Mouse (Mus musculus) small intestine, adult 2 months (tissue): ENCODE data around the gene Hlf. TPM values are rescaled to one million over a fixed set of nuclear protein-coding genes. Genes with fewer than 3 reads are reported as not detected.

ENCODE experiments used
- H3K27ac ChIP-seq: fragments of 200-500 bp; 2 replicates; pipeline ENCODE4 v1.5.1; 2012; ENCODE audit warnings: low read depth, low read length, control low read depth, inconsistent platforms; ENCODE audit not compliant: insufficient read depth
- H3K27me3 ChIP-seq: fragments of 200-500 bp; 2 replicates; pipeline ENCODE4 v1.6.1; 2012; ENCODE audit warnings: mild to moderate bottlenecking, moderate library complexity, low read length, inconsistent platforms; ENCODE audit not compliant: control insufficient read depth, insufficient read depth
- H3K36me3 ChIP-seq: fragments of 200-500 bp; 2 replicates; pipeline ENCODE4 v1.6.1; 2012; ENCODE audit warnings: mild to moderate bottlenecking, low read length, control low read depth, inconsistent platforms; ENCODE audit not compliant: control insufficient read depth, insufficient read depth
- H3K4me1 ChIP-seq: fragments of 200-500 bp; 2 replicates; pipeline ENCODE4 v1.6.1; 2012; ENCODE audit warnings: low read length, inconsistent platforms, mixed read lengths; ENCODE audit not compliant: control insufficient read depth, insufficient read depth, insufficient read length
- H3K4me3 ChIP-seq: fragments of 200-500 bp; 2 replicates; pipeline ENCODE4 v1.5.1; 2012; ENCODE audit warnings: low read depth, mild to moderate bottlenecking, control low read depth, inconsistent platforms, low read length, moderate library complexity
- CTCF ChIP-seq: fragments of 200-500 bp; IDR thresholded peaks from 2 replicates; pipeline ENCODE4 v1.5.1; 2012; ENCODE audit warnings: low read depth, mild to moderate bottlenecking, control low read depth, inconsistent platforms, low read length, moderate library complexity, mixed read lengths; ENCODE audit not compliant: insufficient replicate concordance, insufficient read length; ENCODE audit errors: extremely low read depth
- POLR2A ChIP-seq: fragments of 200-500 bp; IDR thresholded peaks from 2 replicates; pipeline ENCODE4 v1.6.1; 2012; ENCODE audit warnings: low read depth, mild to moderate bottlenecking, control low read depth, inconsistent platforms, low read length, moderate library complexity
- WGBS: fragments of 180-500 bp; shearing (Covaris S2); methylation state at CpG from one replicate; pipeline ENCODE4 v1.1.7; 2018; 5-methylcytosine and 5-hydroxymethylcytosine counted together
- polyA plus RNA-seq: library from polyadenylated mRNA; depleted of rRNA; stranded (reverse); fragments of >200 nt; gene quantifications from 2 replicates; pipeline ENCODE4 v1.2.3, GENCODE M21; 2012

Gene Hlf
- polyA plus RNA-seq, 1 experiment: 1.8 TPM

DNA sequence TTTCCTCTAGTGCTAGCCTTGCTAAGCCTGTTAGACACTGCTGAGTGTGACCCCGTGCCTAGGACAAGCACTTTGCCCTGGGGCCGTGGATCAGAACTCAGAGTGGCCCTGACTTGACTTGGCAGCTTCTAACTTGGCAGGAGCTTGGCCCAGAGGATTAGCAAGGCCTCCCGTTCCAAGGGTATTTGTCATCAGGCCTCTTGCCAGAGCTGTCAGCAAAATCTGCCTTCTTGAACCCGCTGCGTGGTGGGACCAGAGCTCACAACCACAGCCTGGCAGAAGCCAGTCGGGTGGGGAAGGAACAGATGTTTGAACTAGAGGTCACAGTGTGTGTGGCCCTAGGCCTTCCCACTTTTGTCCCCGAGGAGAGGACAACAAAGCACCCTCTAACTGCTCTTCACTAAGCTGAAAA, 35.4 kb downstream of the Hlf start:
- TF ChIP-seq POLR2A (no peak), CTCF (no peak)

DNA sequence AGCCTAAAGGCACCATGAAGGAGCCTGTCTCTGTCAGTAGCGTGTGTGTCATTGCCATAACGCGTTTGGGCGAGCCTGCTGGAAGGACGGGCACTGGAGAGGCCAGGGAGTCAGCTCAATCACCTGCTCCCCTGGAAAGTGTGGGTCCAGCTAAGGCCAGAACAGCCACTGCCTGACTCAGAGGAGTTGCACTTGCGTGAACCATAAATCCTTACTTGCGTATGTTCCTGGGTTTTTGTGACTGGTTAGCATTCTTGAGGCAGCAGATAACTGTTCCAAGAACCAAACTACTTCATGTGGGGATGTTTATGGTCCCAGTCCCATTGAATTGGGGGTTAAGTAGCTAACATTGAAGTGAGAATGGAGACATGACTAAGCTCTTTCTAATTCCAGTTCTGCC, 38.0 kb downstream of the Hlf start:
- no peaks in the 10 kb centered on the region for H3K27me3 ChIP-seq
- H3K4me1 ChIP-seq: peaks cover 32% of the 10 kb centered on the region
- H3K27ac ChIP-seq: no peak overlapping the region
- H3K36me3 ChIP-seq: no peaks in the 10 kb centered on the region
- H3K4me3 ChIP-seq: no peak overlapping the region
- 86% methylated on average over 7 of the region's 7 CpGs for WGBS
- TF ChIP-seq POLR2A: no peak
- TF ChIP-seq CTCF: no peak

More for the DNA sequence above, 35.4 kb downstream of the Hlf start:
- Histone ChIP-seq H3K4me1 (peaks cover 41% of the 10 kb centered on the region), H3K4me3 (no peak overlapping the region), H3K36me3 (no peaks in the 10 kb centered on the region), H3K27me3 (no peaks in the 10 kb centered on the region), H3K27ac (peak overlapping the region; percentile 81)
- WGBS: 10% methylated on average over 7 of the region's 7 CpGs

DNA sequence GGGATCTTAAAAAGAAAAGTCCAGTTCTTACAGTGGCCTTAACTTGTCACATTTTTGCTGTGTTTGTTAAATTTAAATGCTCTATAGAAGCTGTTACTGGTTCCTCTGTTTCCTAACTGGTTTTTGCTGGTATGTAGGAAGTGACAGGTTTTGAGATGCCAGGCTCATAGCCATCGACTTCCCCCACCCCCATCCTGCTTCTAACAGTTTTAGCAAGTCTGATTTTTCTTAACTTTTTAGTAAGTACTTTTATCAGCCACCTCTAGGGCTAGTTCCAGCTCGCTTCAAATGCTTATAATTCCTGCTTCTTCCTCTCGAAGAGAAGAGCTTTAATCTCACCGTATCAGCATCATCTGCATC, 40.6 kb downstream of the Hlf start:
- no peaks in the 10 kb centered on the region for H3K27me3 ChIP-seq
- 68% methylated on average over 4 of the region's 4 CpGs for WGBS

DNA sequence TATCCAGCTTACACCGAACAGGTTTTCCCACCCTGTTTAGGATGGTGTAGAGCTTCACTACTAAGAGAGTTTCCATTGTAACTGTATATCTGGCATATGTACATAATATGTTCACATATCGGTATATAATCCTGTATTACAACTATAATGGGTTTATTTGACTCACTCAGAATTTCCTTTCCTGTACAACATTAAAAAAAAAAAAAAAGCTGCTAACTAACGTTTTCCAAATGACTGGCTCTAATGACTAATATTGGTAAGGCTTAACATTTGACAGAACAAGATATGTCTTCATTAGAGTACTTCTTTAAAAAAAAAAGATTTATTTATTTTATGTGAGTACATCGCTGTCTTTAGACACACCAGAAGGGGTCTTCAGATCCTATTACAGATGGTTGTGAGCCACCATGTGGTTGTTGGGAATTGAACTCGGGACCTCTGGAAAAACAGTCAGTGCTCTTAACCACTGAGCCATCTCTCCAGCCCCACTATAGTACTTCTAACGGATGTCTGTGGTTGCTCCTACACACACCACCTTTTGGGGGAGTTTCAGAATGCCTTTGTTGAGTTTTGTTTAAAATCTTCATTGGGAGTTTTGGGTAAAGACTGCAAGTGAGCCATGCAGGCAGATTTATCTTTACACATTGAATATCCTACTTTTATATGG, 41.1 kb downstream of the Hlf start:
- no peak overlapping the region for H3K4me3 ChIP-seq
- H3K27me3 ChIP-seq: no peaks in the 10 kb centered on the region
- H3K27ac ChIP-seq: no peak overlapping the region
- 82% methylated on average over 6 of the region's 6 CpGs for WGBS
- TF ChIP-seq CTCF: no peak
- H3K4me1 ChIP-seq: peaks cover 3% of the 10 kb centered on the region; the same call in 1 of the 2 replicates
- no peaks in the 10 kb centered on the region for H3K36me3 ChIP-seq

More for the DNA sequence above, 40.6 kb downstream of the Hlf start:
- no peak for TF ChIP-seq CTCF
- TF ChIP-seq POLR2A: no peak
- Histone ChIP-seq H3K27ac (no peak overlapping the region), H3K4me1 (peaks cover 8% of the 10 kb centered on the region; the same call in 1 of the 2 replicates), H3K36me3 (no peaks in the 10 kb centered on the region), H3K4me3 (no peak overlapping the region)

DNA sequence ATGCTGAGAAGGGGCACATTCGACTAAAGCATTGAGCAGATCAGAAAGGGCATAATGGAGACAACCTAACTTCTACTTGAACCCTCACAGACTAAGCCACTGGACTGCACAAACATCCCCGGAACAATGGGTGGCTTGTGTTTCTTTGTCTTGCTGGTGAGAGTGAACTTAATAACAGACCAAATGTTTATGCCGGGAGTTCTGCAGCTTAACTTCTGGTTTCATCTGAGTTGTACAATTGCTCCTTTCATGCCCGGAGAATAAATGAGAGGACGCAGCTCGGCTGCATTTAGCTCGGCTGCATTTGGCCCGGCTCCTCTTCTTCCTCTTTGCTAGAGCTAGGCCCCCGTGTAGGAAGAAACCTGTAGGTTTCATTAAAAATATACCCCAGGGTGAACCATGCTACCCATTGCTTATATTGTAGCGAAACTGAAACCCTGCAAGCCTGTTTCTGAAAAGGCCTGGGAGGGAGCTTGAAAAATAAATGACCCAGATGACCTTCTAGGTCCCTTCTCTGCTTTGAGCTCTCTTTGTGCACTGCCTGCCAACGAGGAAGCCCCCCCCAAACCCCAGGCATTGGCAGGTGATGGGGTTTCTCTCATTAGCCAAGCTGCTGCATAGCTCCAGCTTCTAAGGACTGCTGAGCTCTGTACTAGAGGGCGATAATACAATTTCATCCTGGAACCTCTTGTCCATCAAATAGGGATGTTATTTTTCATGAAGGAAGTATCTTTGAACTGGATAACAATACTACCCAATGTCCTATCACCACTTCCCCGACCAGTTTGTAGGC, 42.8 kb downstream of the Hlf start:
- H3K36me3 ChIP-seq: no peaks in the 10 kb centered on the region
- H3K27me3 ChIP-seq: no peaks in the 10 kb centered on the region
- no peak overlapping the region for H3K4me3 ChIP-seq
- H3K4me1 ChIP-seq: peaks cover 3% of the 10 kb centered on the region; the same call in 1 of the 2 replicates
- TF ChIP-seq POLR2A (no peak), CTCF (no peak)
- no peak overlapping the region for H3K27ac ChIP-seq
- 61% methylated on average over 13 of the region's 13 CpGs for WGBS

DNA sequence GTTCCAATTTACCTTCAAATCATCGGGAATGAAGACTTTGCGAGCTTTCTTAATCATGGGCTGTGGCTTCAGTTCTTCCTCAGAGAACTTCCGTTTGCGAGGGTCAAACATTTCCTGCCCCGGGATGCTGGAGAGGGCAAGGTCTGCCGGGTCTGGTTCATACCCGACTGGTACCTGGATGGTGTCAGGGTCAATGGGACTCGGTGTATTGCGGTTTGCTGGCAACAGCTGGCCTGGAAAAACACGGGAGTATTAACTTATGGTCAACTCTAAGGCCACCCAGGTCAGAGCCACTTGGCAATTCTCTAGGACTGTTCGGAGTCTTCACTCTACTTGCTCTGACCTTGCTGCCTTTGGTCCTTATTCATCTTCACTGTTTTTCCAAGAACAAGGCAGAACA, 44.9 kb downstream of the Hlf start:
- H3K27me3 ChIP-seq: no peaks in the 10 kb centered on the region
- H3K36me3 ChIP-seq: no peaks in the 10 kb centered on the region
- no peak for TF ChIP-seq CTCF
- no peak for TF ChIP-seq POLR2A
- 91% methylated on average over 11 of the region's 11 CpGs for WGBS
- peaks cover 8% of the 10 kb centered on the region; the same call in 1 of the 2 replicates for H3K4me1 ChIP-seq
- H3K4me3 ChIP-seq: no peak overlapping the region
- no peak overlapping the region for H3K27ac ChIP-seq

DNA sequence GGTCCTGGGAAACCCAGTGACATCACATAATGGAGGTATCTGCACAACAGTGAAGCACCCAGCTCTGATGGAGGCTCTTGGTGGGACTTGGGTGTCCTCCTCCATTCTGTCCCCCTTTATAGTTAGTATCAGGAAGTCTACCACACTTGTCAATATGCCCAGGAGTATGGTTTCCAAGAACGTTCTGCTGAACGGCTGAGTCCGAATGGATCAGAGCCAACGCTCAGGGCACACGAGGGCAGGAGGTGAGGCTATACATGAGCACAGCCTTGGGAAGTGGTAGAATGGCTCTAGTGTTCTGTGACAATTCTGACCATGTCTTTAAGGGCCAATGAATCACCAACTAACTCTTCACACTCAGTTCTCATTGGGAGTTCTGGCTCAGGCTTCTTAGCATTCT, 47.8 kb downstream of the Hlf start:
- Histone ChIP-seq H3K4me3 (no peak overlapping the region), H3K4me1 (peaks cover 8% of the 10 kb centered on the region; the same call in 1 of the 2 replicates), H3K27me3 (no peaks in the 10 kb centered on the region), H3K27ac (peak overlapping the region; percentile 43; the same call in 1 of the 2 replicates), H3K36me3 (no peaks in the 10 kb centered on the region)
- TF ChIP-seq POLR2A: no peak
- no peak for TF ChIP-seq CTCF
- 40% methylated on average over 5 of the region's 5 CpGs for WGBS
